Mouse (Mus musculus) embryonic facial prominence, embryonic 14.5 days (tissue): Measurements from ENCODE around the gene Cpsf3. TPM values are rescaled to one million over a fixed set of nuclear protein-coding genes. Genes with fewer than 3 reads are reported as not detected.
A peak's percentile ranks its signal among the peaks of the same experiment; 100 is the strongest.

Experiments used
- ATAC-seq: fragments of 200-750 bp; cut with Nextera tagmentation; 2 replicates; pipeline ENCODE4 v1.8.0; 2017; ENCODE audit warnings: low read depth, moderate number of reproducible peaks, moderate TSS enrichment
- DNase-seq: peaks from one replicate; pipeline ENCODE4 v3.0.0-alpha.2; 2015; ENCODE audit warnings: low spot score
- H3K27ac ChIP-seq: fragments of 300-500 bp; sonication (generic); replicated peaks from 2 replicates; pipeline ENCODE4 v1.5.1; 2014; ENCODE audit warnings: low read depth, mild to moderate bottlenecking, low read length, moderate library complexity
- H3K27me3 ChIP-seq: fragments of 300-500 bp; sonication (generic); replicated peaks from 2 replicates; pipeline ENCODE4 v1.6.1; 2014; ENCODE audit warnings: low read length; ENCODE audit not compliant: control insufficient read depth, insufficient read depth
- H3K36me3 ChIP-seq: fragments of 300-500 bp; sonication (generic); 2 replicates; pipeline ENCODE4 v1.6.1; 2014; ENCODE audit warnings: low read length, mixed read lengths; ENCODE audit not compliant: control insufficient read depth, insufficient read depth
- H3K4me1 ChIP-seq: fragments of 300-500 bp; sonication (generic); 2 replicates; pipeline ENCODE4 v1.6.1; 2014; ENCODE audit warnings: antibody characterized with exemption, low read length; ENCODE audit not compliant: control insufficient read depth, insufficient read depth
- H3K4me2 ChIP-seq: fragments of 300-500 bp; sonication (generic); 2 replicates; pipeline ENCODE4 v1.6.1; 2014; ENCODE audit warnings: low read depth, mild to moderate bottlenecking, low read length, moderate library complexity, mixed read lengths
- H3K4me3 ChIP-seq: fragments of 300-500 bp; sonication (generic); 2 replicates; pipeline ENCODE4 v1.5.1; 2014; ENCODE audit warnings: low read depth, mild to moderate bottlenecking, low read length
- H3K9ac ChIP-seq: fragments of 300-500 bp; sonication (generic); 2 replicates; pipeline ENCODE4 v1.6.1; 2014; ENCODE audit warnings: low read depth, mild to moderate bottlenecking, low read length, moderate library complexity, mixed read lengths
- H3K9me3 ChIP-seq: fragments of 300-500 bp; sonication (generic); 2 replicates; pipeline ENCODE4 v1.6.1; 2016; ENCODE audit warnings: low read length; ENCODE audit not compliant: control insufficient read depth
- WGBS: fragments of 180-500 bp; shearing (Covaris S2); extraction: QIAGEN DNeasy Blood & Tissue Kit; methylation state at CpG from one replicate; pipeline ENCODE4 v1.1.7; 2014; 5-methylcytosine and 5-hydroxymethylcytosine counted together
- polyA plus RNA-seq: library from polyadenylated mRNA; unstranded; fragments of >200 nt; fragmentation: Nextera tagmentation; extraction: Ambion mirVana; gene quantifications from 2 replicates; pipeline ENCODE4 v1.2.1, GENCODE M21; 2014

Cpsf3 gene
- 84.8 and 100 TPM in 2 replicates for polyA plus RNA-seq

DNA sequence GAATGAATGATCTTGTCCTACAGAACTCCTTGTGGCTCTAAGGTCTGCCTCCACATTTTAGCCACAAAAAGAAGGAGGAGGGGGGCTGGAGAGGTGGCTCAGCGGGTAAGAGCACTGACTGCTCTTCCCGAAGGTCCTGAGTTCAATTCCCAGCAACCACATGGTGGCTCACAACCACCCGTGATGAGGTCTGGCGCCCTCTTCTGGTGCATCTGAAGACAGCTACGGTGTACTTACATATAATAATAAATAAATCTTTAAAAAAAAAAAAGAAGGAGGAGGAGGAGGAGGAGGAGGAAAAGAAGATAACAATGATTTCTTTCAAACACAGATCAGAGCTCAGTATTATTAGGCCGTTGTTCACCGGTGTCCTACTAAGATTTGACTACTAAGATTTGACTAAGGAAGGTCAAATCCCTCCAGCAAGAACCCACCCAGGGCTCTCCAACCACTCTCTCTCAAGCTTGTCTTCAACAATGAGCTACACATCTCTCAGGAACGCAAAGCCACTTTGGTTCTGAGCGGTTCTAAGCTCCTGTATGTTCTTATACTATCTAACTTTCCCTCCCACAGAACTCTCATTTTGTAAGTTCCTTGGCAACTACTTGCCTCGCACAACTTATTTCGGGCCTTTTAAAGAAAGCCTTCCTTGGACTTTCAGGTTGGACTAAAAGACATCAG lies at the start of gene Cpsf3:
TSS of gene Cpsf3 (plus strand) at position 631 of the 681 bp plus-strand sequence.
- ATAC-seq (no peak), DNase-seq (no peak)
- 57% methylated on average over 11 of the region's 11 CpGs for WGBS
- H3K9me3 ChIP-seq: no peaks in the 10 kb centered on the region
- H3K27ac ChIP-seq: peak within 1 kb of the TSS; percentile 92
- no peaks in the 10 kb centered on the region for H3K36me3 ChIP-seq
- 0 out of 2 replicates have a peak, but pooled peaks cover 3% of the 10 kb centered on the region for H3K4me1 ChIP-seq
- no peaks in the 10 kb centered on the region for H3K27me3 ChIP-seq
- H3K4me3 ChIP-seq: peak within 1 kb of the TSS; percentile 86
- peak within 1 kb of the TSS; percentile 59 for H3K4me2 ChIP-seq
- H3K9ac ChIP-seq: peak within 1 kb of the TSS; percentile 88

DNA sequence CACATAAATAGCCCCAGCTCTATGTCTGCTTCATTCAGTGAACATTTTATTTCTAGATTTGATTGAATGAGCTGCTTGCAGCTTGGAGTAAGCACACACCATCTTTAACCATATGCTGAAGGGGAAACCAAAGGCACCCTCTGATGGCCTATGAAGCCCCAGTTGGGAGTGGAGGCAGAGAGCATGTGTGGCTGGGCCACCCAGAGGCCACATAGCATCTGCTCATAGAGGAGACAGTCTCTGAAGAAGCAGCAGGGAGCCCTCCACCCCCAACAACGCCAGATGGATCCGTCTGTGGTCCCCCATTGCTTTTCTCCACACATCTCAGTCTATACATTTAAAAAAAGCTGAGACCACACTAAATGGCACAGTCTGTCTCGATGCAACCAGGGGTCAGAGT lies 43.2 kb upstream of the Cpsf3 start:
- WGBS: 75% methylated on average over 3 of the region's 3 CpGs
- no peaks in the 10 kb centered on the region for H3K4me1 ChIP-seq
- H3K27me3 ChIP-seq: no peaks in the 10 kb centered on the region
- peaks cover 54% of the 10 kb centered on the region for H3K36me3 ChIP-seq
- H3K9me3 ChIP-seq: no peaks in the 10 kb centered on the region
- no peak overlapping the region for H3K9ac ChIP-seq
- no peak overlapping the region for H3K27ac ChIP-seq
- no peak for ATAC-seq
- no peak overlapping the region for H3K4me3 ChIP-seq
- no peak for DNase-seq
- H3K4me2 ChIP-seq: no peak overlapping the region

DNA sequence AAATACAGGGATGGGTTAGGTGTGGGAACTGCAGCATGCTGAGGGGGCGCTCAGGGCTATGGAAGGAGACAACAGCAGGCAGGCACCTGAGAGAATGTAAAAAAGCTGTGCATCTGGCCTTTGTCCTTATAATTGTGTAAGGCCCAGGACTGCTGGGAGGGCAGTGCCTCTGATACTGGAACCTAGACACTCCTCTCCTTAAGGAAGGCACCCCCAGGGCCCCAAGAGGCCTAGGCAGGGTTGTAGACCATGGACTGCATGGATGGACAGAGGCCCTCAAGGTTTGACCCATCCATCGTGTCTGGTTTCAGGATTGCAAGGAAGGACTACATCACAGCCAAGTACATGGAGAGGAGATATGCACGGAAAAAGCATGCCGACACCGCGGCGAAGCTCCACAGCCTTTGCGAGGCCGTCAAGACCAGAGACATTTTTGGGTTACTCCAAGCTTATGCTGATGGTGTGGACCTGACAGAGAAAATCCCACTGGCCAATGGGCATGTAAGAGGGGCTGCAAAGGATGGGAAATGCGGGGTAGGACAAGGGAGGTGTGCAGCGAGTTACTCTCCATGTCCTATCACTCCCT lies 40.7 kb upstream of the Cpsf3 start:
- no peak for DNase-seq
- Histone ChIP-seq H3K9ac (no peak overlapping the region), H3K4me1 (no peaks in the 10 kb centered on the region), H3K9me3 (no peaks in the 10 kb centered on the region), H3K36me3 (peaks cover 44% of the 10 kb centered on the region), H3K4me3 (no peak overlapping the region), H3K27me3 (no peaks in the 10 kb centered on the region), H3K27ac (no peak overlapping the region), H3K4me2 (no peak overlapping the region)
- WGBS: 95% methylated on average over 11 of the region's 11 CpGs
- ATAC-seq: no peak

DNA sequence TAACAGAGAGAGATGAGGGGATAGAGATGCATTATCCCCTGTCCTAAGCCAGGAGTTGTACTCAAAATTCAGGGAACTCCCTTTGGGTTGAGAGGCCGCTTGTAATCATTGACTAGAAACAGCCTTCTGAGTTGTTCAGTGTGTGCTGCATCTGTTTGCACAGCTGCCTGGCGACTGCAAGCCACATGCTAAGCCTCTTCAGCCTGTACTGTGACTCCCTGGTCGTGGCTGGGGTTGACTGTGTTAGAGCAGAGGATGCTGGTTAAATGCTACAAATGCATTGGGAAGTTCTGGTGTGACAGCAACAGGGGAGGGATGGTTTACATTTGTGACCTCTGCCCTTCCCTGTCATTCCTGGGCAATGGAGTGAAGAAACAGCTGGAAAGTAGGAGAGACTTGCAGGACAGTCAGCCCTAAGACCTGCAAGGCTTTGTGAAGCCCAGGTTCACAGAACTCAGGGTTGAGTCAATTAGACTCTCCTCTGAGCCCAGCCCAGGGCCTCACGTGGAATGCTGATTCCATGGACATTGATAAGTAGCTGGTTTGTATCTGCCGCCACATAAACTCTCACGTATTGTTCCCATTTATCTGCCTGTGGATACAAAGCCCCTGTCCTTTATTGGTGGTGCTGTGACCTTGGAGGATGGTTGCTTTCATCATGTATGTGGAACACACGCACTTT lies 37.3 kb upstream of the Cpsf3 start:
- H3K36me3 ChIP-seq: peaks cover 66% of the 10 kb centered on the region

DNA sequence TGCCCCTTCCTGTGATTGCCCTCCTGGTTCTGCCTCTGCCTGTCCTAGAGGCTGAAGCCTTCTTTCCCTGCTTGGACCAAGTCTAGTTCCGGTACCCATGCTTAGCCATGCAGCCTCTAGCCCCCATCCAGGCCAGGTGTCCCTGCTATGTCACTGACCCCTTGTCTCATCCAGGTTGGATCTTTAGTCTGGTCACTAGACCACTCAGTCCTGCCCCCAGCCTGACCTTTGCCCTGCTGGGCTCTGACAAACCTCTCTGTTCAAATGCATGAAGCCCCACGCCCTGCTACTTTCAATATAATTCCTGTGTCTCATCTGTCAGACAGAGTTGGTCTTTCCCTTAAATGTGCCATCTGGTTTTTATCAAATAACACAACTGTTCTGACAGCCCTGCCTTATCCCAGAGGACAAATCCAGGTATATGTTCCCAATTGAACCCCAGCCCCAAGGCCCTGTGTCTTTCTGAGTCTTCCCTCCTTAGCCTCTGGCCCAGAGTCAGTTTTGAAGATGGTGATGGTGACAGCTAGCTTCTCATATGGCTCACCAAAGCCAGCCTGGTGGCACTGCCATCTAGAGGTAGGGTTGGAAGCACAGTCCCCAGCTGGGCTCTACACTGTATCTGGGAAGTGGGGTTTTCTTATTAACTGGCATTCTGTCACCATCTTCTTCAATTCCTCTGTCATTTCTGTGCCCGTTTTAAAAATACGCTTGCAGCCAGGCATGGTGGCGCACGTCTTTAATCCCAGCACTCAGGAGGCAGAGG lies 24.5 kb upstream of the Cpsf3 start:
- H3K9ac ChIP-seq: no peak overlapping the region
- 83% methylated on average over 6 of the region's 6 CpGs for WGBS
- H3K36me3 ChIP-seq: peaks cover 49% of the 10 kb centered on the region
- DNase-seq (no peak), ATAC-seq (no peak)
- no peaks in the 10 kb centered on the region for H3K4me1 ChIP-seq
- no peak overlapping the region for H3K4me2 ChIP-seq
- no peaks in the 10 kb centered on the region for H3K9me3 ChIP-seq
- H3K27ac ChIP-seq: no peak overlapping the region
- H3K4me3 ChIP-seq: no peak overlapping the region
- no peaks in the 10 kb centered on the region for H3K27me3 ChIP-seq

More for the DNA sequence above, 37.3 kb upstream of the Cpsf3 start:
- 74% methylated on average over 7 of the region's 7 CpGs for WGBS
- Histone ChIP-seq H3K4me2 (no peak overlapping the region), H3K27ac (no peak overlapping the region), H3K4me3 (no peak overlapping the region), H3K9ac (no peak overlapping the region), H3K27me3 (no peaks in the 10 kb centered on the region), H3K9me3 (no peaks in the 10 kb centered on the region), H3K4me1 (no peaks in the 10 kb centered on the region)
- DNase-seq (no peak), ATAC-seq (no peak)

DNA sequence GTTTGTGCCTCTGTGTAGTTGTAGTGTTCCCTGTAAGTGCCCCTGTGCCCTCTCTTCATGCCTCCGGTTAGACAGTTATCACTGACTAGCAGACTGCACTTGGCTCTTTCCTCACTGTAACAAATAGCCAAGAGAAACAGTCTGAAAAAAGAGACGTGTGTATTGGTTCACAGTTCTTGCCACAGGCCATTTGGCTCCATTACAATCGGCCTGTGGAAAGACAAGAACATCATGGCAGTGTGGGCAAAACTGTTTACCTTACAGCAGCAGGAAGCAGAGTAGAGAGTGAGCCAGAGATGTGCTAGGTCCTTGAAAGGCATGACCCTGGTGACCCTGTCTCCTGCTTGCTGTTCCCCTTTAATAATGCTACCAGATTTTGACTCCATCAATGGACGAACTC lies 23.7 kb upstream of the Cpsf3 start:
- WGBS: 67% methylated on average over 4 of the region's 4 CpGs
- Histone ChIP-seq H3K9ac (no peak overlapping the region), H3K9me3 (no peaks in the 10 kb centered on the region), H3K4me1 (no peaks in the 10 kb centered on the region), H3K4me2 (no peak overlapping the region), H3K27me3 (no peaks in the 10 kb centered on the region), H3K36me3 (peaks cover 53% of the 10 kb centered on the region), H3K4me3 (no peak overlapping the region), H3K27ac (no peak overlapping the region)
- DNase-seq (no peak), ATAC-seq (no peak)

DNA sequence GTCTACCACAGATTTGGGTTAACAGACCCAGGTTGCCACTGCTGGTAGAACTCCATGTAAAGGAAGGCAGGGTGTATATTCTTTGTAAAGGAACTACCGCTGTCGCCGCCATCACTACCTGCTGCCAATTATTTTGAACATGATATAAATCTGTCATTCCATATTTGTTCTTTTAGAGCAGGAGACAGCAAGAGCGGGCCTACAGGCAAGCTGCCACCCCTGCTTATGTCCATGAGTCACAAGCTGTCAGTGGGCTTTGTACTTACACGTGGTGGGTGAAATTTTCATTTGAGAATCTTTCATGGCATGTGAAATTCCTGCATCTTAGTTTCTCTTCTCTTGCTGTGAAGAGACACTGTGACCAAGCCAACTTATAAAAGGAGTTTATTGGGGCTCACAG lies 21.9 kb upstream of the Cpsf3 start:
- no peaks in the 10 kb centered on the region for H3K27me3 ChIP-seq
- WGBS: over 99% methylated on average over 5 of the region's 5 CpGs
- ATAC-seq (no peak), DNase-seq (no peak)
- H3K9me3 ChIP-seq: no peaks in the 10 kb centered on the region
- H3K4me1 ChIP-seq: no peaks in the 10 kb centered on the region
- H3K36me3 ChIP-seq: peaks cover 54% of the 10 kb centered on the region
- no peak overlapping the region for H3K9ac ChIP-seq
- no peak overlapping the region for H3K4me2 ChIP-seq
- no peak overlapping the region for H3K27ac ChIP-seq
- H3K4me3 ChIP-seq: no peak overlapping the region

DNA sequence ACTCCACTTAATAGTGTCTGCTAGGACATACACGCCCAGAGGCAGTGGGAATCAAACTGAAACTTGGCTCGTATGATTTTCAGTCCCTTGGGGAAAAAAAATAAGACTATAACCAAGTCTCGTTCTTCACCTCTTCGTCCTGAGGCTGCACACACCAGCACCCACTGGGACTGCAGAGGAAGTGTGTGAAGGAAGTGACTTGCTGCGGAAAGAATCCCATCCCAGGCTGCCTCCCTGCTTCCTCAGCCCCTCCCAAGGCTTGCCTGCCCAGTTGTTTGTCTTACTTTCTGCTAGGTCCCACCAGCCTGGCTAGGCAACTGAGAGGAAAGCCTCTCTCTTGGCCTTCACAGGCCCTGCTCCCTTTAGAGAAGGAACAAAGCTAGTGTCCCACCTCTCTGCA lies 20.9 kb upstream of the Cpsf3 start:
- no peak overlapping the region for H3K4me3 ChIP-seq
- no peak overlapping the region for H3K9ac ChIP-seq
- no peak overlapping the region for H3K4me2 ChIP-seq
- DNase-seq (peak; percentile 35), ATAC-seq (no peak)
- no peak overlapping the region for H3K27ac ChIP-seq
- H3K9me3 ChIP-seq: no peaks in the 10 kb centered on the region
- H3K27me3 ChIP-seq: no peaks in the 10 kb centered on the region
- peaks cover 56% of the 10 kb centered on the region for H3K36me3 ChIP-seq
- WGBS: 68% methylated on average over 5 of the region's 5 CpGs
- H3K4me1 ChIP-seq: no peaks in the 10 kb centered on the region
